Mouse (Mus musculus): ENCODE data around the gene Psmd11. TPM values are rescaled to one million over a fixed set of nuclear protein-coding genes. Genes with fewer than 3 reads are reported as not detected.

Psmd11 gene
- polyA plus RNA-seq, 1 experiment = 57.2 TPM

GRCm38 (mm10) chr11:80487904-80488587 is 59.6 kb downstream of the Psmd11 start:
- no peak for TF ChIP-seq GATA1 (IDR thresholded peaks at IDR 0.05; ENCODE audit: low read length)

GRCm38 (mm10) chr11:80489172-80489881 is 60.9 kb downstream of the Psmd11 start:
- TF ChIP-seq GATA1 (IDR thresholded peaks at IDR 0.05; ENCODE audit: low read length) = no peak

GRCm38 (mm10) chr11:80489882-80490196 is 61.4 kb downstream of the Psmd11 start:
- no peak for TF ChIP-seq GATA1 (IDR thresholded peaks at IDR 0.05; ENCODE audit: low read length)

GRCm38 (mm10) chr11:80490831-80491230 is 62.4 kb downstream of the Psmd11 start:
- TF ChIP-seq GATA1 (IDR thresholded peaks at IDR 0.05; ENCODE audit: low read length) = no peak

GRCm38 (mm10) chr11:80493186-80493585 is 64.8 kb downstream of the Psmd11 start:
- TF ChIP-seq GATA1 (IDR thresholded peaks at IDR 0.05; ENCODE audit: low read length) = no peak

GRCm38 (mm10) chr11:80494852-80495251 is 66.4 kb downstream of the Psmd11 start:
- no peak for TF ChIP-seq GATA1 (IDR thresholded peaks at IDR 0.05; ENCODE audit: low read length)

- TF ChIP-seq GATA1 (IDR thresholded peaks at IDR 0.05; ENCODE audit: low read length) = no peak
Measured at GRCm38 (mm10) chr11:80495972-80496371, 67.6 kb downstream of the Psmd11 start.

- TF ChIP-seq GATA1 (IDR thresholded peaks at IDR 0.05; ENCODE audit: low read length) = no peak
Measured at GRCm38 (mm10) chr11:80496640-80497039, 68.2 kb downstream of the Psmd11 start.

GRCm38 (mm10) chr11:80497225-80497919 is 69.0 kb downstream of the Psmd11 start:
- TF ChIP-seq GATA1 (IDR thresholded peaks at IDR 0.05; ENCODE audit: low read length) = no peak

GRCm38 (mm10) chr11:80498328-80499070 is 70.1 kb downstream of the Psmd11 start:
- no peak for TF ChIP-seq GATA1 (IDR thresholded peaks at IDR 0.05; ENCODE audit: low read length)

GRCm38 (mm10) chr11:80499550-80499952 is 71.1 kb downstream of the Psmd11 start:
- TF ChIP-seq GATA1 (IDR thresholded peaks at IDR 0.05; ENCODE audit: low read length) = no peak

- TF ChIP-seq GATA1 (IDR thresholded peaks at IDR 0.05; ENCODE audit: low read length) = no peak
Measured at GRCm38 (mm10) chr11:80503281-80503680, 74.9 kb downstream of the Psmd11 start.

GRCm38 (mm10) chr11:80503726-80504452 is 75.5 kb downstream of the Psmd11 start:
- no peak for TF ChIP-seq GATA1 (IDR thresholded peaks at IDR 0.05; ENCODE audit: low read length)

- no peak for TF ChIP-seq GATA1 (IDR thresholded peaks at IDR 0.05; ENCODE audit: low read length)
Measured at GRCm38 (mm10) chr11:80504519-80505385, 76.3 kb downstream of the Psmd11 start.

All from G1E-ER4 (cell line).